In the genomic region with DNA sequence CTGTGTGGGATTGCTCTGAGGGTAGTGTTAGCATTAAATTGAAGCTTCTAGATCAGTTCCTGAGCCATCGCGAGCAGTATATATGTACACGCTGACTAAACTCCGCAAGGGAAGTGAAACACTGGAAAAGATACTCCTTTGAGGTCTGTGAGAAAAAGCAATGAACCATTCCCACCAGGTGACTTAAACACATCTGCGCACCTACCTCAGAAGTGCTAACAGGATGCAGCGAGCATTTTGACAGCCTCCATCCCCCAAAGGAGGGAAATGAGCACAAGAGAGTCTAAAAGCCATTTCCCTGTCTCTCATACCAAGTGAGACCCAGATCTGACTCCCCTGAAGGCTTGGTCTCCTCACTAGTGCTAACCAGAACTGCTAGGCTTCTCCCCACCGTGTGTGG, we compare ENCODE assay signal across 22 mouse cellular contexts.
"Had no signal": no experiment of that assay in that cellular context is flagged by ENCODE, and none has a peak within 500 bp of the region (broad histone marks: within the 10 kb centered on the region; RNA-seq: fewer than 3 reads in every experiment).

No protein-coding gene starts in this region.

- H3K4me1 ChIP-seq: heart, embryonic 10.5 days; heart, embryonic 12.5 days; hindbrain, embryonic 13.5 days; hindbrain, embryonic 15.5 days; kidney, embryonic 15.5 days had no signal

- H3K4me3 ChIP-seq: heart, embryonic 10.5 days; heart, embryonic 12.5 days; hindbrain, embryonic 13.5 days; hindbrain, embryonic 15.5 days; kidney, embryonic 15.5 days; limb, embryonic 12.5 days had no signal

- H3K9me3 ChIP-seq: heart, embryonic 10.5 days; hindbrain, embryonic 13.5 days; hindbrain, embryonic 15.5 days; kidney, embryonic 15.5 days had no signal

- H3K27me3 ChIP-seq: heart, embryonic 12.5 days; hindbrain, embryonic 13.5 days; hindbrain, embryonic 15.5 days; kidney, embryonic 15.5 days; limb, embryonic 12.5 days had no signal

- DNase-seq: gastrocnemius, postnatal 14 days; gastrocnemius, postnatal 36 days; heart, adult 18-20 months; heart, postnatal 10 days; kidney, adult 11 months; kidney, adult 2 months; kidney, adult 9 months; kidney, postnatal 14 days; kidney, postnatal 36 days; layer of hippocampus, adult 9-11 months; layer of hippocampus, postnatal 36 days; left cerebral cortex, postnatal 4 days; liver had no signal

- H3K9ac ChIP-seq: heart, embryonic 12.5 days; hindbrain, embryonic 13.5 days; hindbrain, embryonic 15.5 days; kidney, embryonic 15.5 days; limb, embryonic 12.5 days had no signal

- H3K27ac ChIP-seq: heart, embryonic 10.5 days; hindbrain, embryonic 13.5 days; hindbrain, embryonic 15.5 days; hindbrain, postnatal 0 days; kidney, embryonic 15.5 days; kidney, postnatal 0 days; limb, embryonic 12.5 days had no signal

- ATAC-seq: hindbrain, postnatal 0 days; intestine, embryonic 16.5 days had no signal

- H3K36me3 ChIP-seq: heart, embryonic 10.5 days; heart, embryonic 12.5 days; hindbrain, embryonic 13.5 days; hindbrain, embryonic 15.5 days; kidney, embryonic 15.5 days; limb, embryonic 12.5 days had no signal

- H3K4me2 ChIP-seq: heart, embryonic 12.5 days; hindbrain, embryonic 13.5 days; hindbrain, embryonic 15.5 days; kidney, embryonic 15.5 days; limb, embryonic 12.5 days had no signal
